Mouse (Mus musculus): ENCODE results near the gene Bdkrb2. TPM values are rescaled to one million over a fixed set of nuclear protein-coding genes. Genes with fewer than 3 reads are reported as not detected.

The Bdkrb2 gene
- polyA plus RNA-seq (2014; fragmentation: Illumina TruSeq; extraction: RNeasy Lipid Tissue Mini Kit (QIAGEN cat#74804); ENCODE audit: low read depth, low replicate concordance): 3.5 TPM

GRCm38 (mm10) chr12:105562936-105563680 is at the start of gene Bdkrb2:
Bdkrb2 (plus strand) TSS chr12:105563226.

GRCm38 (mm10) chr12:105602581-105603210 is 39.7 kb downstream of the Bdkrb2 start, which contains the start of gene Bdkrb1:
Bdkrb1 (plus strand) TSS chr12:105603085.

Other genes with a start within 250 kb of the Bdkrb2 start
- not detected for gene Tunar, start 229.4 kb upstream of the Bdkrb2 start, polyA plus RNA-seq (2014; fragmentation: Illumina TruSeq; extraction: RNeasy Lipid Tissue Mini Kit (QIAGEN cat#74804); ENCODE audit: low read depth, low replicate concordance)
- 1.0 TPM for gene D430019H16Rik, start 109.4 kb upstream of the Bdkrb2 start, polyA plus RNA-seq (2014; fragmentation: Illumina TruSeq; extraction: RNeasy Lipid Tissue Mini Kit (QIAGEN cat#74804); ENCODE audit: low read depth, low replicate concordance)
- gene Bdkrb1, start 39.9 kb downstream of the Bdkrb2 start, polyA plus RNA-seq (2014; fragmentation: Illumina TruSeq; extraction: RNeasy Lipid Tissue Mini Kit (QIAGEN cat#74804); ENCODE audit: low read depth, low replicate concordance): not detected
- gene Gskip, start 121.6 kb downstream of the Bdkrb2 start, polyA plus RNA-seq (2014; fragmentation: Illumina TruSeq; extraction: RNeasy Lipid Tissue Mini Kit (QIAGEN cat#74804); ENCODE audit: low read depth, low replicate concordance): 37.4 TPM
- gene Atg2b, start 122.0 kb downstream of the Bdkrb2 start, polyA plus RNA-seq (2014; fragmentation: Illumina TruSeq; extraction: RNeasy Lipid Tissue Mini Kit (QIAGEN cat#74804); ENCODE audit: low read depth, low replicate concordance): 10.5 TPM
- 0.63 TPM for gene Ak7, start 142.8 kb downstream of the Bdkrb2 start, polyA plus RNA-seq (2014; fragmentation: Illumina TruSeq; extraction: RNeasy Lipid Tissue Mini Kit (QIAGEN cat#74804); ENCODE audit: low read depth, low replicate concordance)
- 603 TPM for gene Papola, start 221.5 kb downstream of the Bdkrb2 start, polyA plus RNA-seq (2014; fragmentation: Illumina TruSeq; extraction: RNeasy Lipid Tissue Mini Kit (QIAGEN cat#74804); ENCODE audit: low read depth, low replicate concordance)

Data from sigmoid colon, adult 10 weeks (tissue).